Mouse (Mus musculus) small intestine, adult 2 months (tissue): ENCODE measurements around the gene Plek.

Experiments
- CTCF ChIP-seq: fragments of 200-500 bp; IDR thresholded peaks from 2 replicates; pipeline ENCODE4 v1.5.1; 2012; ENCODE audit warnings: low read depth, mild to moderate bottlenecking, control low read depth, inconsistent platforms, low read length, moderate library complexity, mixed read lengths; ENCODE audit not compliant: insufficient replicate concordance, insufficient read length; ENCODE audit errors: extremely low read depth
- POLR2A ChIP-seq: fragments of 200-500 bp; IDR thresholded peaks from 2 replicates; pipeline ENCODE4 v1.6.1; 2012; ENCODE audit warnings: low read depth, mild to moderate bottlenecking, control low read depth, inconsistent platforms, low read length, moderate library complexity

DNA sequence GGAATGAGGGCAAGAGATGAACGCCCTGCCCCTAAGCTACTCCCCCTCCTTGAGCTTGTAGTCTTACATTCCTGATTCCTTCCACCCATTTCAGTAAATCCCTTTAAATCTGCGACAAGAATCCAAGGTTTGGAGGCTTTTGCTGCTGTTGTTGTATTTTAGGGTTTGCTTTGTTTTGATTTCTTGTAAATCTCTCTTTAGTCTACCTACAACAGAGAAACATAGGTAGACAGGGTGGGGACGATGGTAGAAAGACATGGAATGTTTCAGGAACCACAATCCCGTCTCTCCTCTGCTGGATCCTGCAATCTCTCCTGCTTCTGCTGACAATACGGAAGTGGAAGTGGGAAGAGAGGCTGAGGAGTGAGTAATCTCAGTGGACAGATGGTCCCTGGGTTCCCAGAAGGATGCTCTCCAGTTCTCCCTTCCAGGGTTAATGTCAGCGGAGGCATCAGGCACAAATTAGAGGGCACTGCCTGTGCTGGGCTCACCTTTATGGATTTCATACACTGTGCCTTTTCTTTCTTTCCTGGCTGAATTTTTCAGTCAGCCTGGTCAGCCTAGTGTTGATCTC is 382 bp upstream of the Plek start:
- TF ChIP-seq POLR2A (no peak), CTCF (no peak)
